Mouse (Mus musculus) ES-Bruce4 (cell line): ENCODE data around the gene Psma7. TPM values are rescaled to one million over a fixed set of nuclear protein-coding genes. Genes with fewer than 3 reads are reported as not detected.

Source experiments
- H3K27ac ChIP-seq: 2 replicates; pipeline ENCODE4 v1.5.1; 2012; ENCODE audit warnings: low read length, inconsistent platforms; ENCODE audit not compliant: insufficient read depth
- H3K27me3 ChIP-seq: 2 replicates; pipeline ENCODE4 v1.6.1; 2012; ENCODE audit warnings: mild to moderate bottlenecking, low read length, inconsistent platforms; ENCODE audit not compliant: control insufficient read depth, poor library complexity, insufficient read depth, severe bottlenecking
- H3K36me3 ChIP-seq: 2 replicates; pipeline ENCODE4 v1.6.1; 2012; ENCODE audit warnings: inconsistent platforms, mild to moderate bottlenecking, low read length, moderate library complexity; ENCODE audit not compliant: control insufficient read depth, poor library complexity, insufficient read depth, severe bottlenecking
- H3K4me1 ChIP-seq: one replicate; pipeline ENCODE4 v1.8.1; 2011; ENCODE audit warnings: low read length; ENCODE audit not compliant: control insufficient read depth, insufficient read depth
- H3K4me3 ChIP-seq: 2 replicates; pipeline ENCODE4 v1.5.1; 2011; ENCODE audit warnings: low read depth, mild to moderate bottlenecking, low read length
- H3K9ac ChIP-seq: 2 replicates; pipeline ENCODE4 v1.6.1; 2012; ENCODE audit warnings: low read depth, mild to moderate bottlenecking, inconsistent platforms; ENCODE audit not compliant: poor library complexity, severe bottlenecking
- H3K9me3 ChIP-seq: replicated peaks from 2 replicates; pipeline ENCODE4 v1.6.1; 2012; ENCODE audit warnings: mild to moderate bottlenecking, low read length, inconsistent platforms; ENCODE audit not compliant: control insufficient read depth, poor library complexity, insufficient read depth, severe bottlenecking
- CTCF ChIP-seq: IDR thresholded peaks from one replicate; pipeline ENCODE4 v1.8.1; 2011; ENCODE audit warnings: low read depth, low read length
- EP300 ChIP-seq: IDR thresholded peaks from 2 replicates; pipeline ENCODE4 v1.6.1; 2011; ENCODE audit warnings: low read depth, low read length; ENCODE audit not compliant: insufficient read depth
- POLR2A ChIP-seq: IDR thresholded peaks from one replicate; pipeline ENCODE4 v1.8.1; 2011; ENCODE audit warnings: low read length; ENCODE audit not compliant: insufficient read depth
- polyA plus RNA-seq: library from polyadenylated mRNA; stranded (reverse); fragments of >200 nt; gene quantifications from 2 replicates; pipeline ENCODE4 v1.2.4, GENCODE M21; 2011; ENCODE audit warnings: low read depth; ENCODE audit not compliant: missing spikeins, insufficient read depth, insufficient read length

Psma7 gene
- polyA plus RNA-seq, 1 experiment, result 257 TPM

- TF ChIP-seq POLR2A (no peak), EP300 (no peak), CTCF (no peak)
- H3K27ac ChIP-seq, result no peak overlapping the region
- H3K4me3 ChIP-seq, result peak overlapping the region; percentile 74
- H3K27me3 ChIP-seq, result no peaks in the 10 kb centered on the region; the same call in 1 of the 2 replicates
- H3K9ac ChIP-seq, result peak overlapping the region; percentile 92
- no peaks in the 10 kb centered on the region for H3K4me1 ChIP-seq
- H3K36me3 ChIP-seq, result peaks cover 5% of the 10 kb centered on the region; the same call in 1 of the 2 replicates
- H3K9me3 ChIP-seq, result no peaks in the 10 kb centered on the region
These were observed 16.9 kb downstream of the Psma7 start for GRCm38 (mm10) chr2:180025135-180025860.

GRCm38 (mm10) chr2:180024401-180025098 lies 17.7 kb downstream of the Psma7 start, which contains the start of gene Lsm14b:
Gene Lsm14b (plus strand): TSS chr2:180024987.
- Histone ChIP-seq H3K4me1 (no peaks in the 10 kb centered on the region), H3K36me3 (peaks cover 5% of the 10 kb centered on the region; the same call in 1 of the 2 replicates), H3K9me3 (no peaks in the 10 kb centered on the region), H3K27ac (no peak within 1 kb of the TSS), H3K9ac (peak within 1 kb of the TSS; percentile 92), H3K4me3 (peak within 1 kb of the TSS; percentile 74), H3K27me3 (no peaks in the 10 kb centered on the region; the same call in 1 of the 2 replicates)
- TF ChIP-seq EP300 (0 out of 2 replicates have a peak, but pooled peaks have one; percentile 42), POLR2A (peak; percentile 16), CTCF (no peak)

- no peaks in the 10 kb centered on the region for H3K9me3 ChIP-seq
- H3K27me3 ChIP-seq, result no peaks in the 10 kb centered on the region; the same call in 1 of the 2 replicates
- TF ChIP-seq CTCF, result no peak
- no peak for TF ChIP-seq POLR2A
- no peak for TF ChIP-seq EP300
- H3K9ac ChIP-seq, result no peak overlapping the region
- 0 out of 2 replicates have a peak, but pooled peaks cover 3% of the 10 kb centered on the region for H3K36me3 ChIP-seq
- no peak overlapping the region for H3K4me3 ChIP-seq
- no peaks in the 10 kb centered on the region for H3K4me1 ChIP-seq
- no peak overlapping the region for H3K27ac ChIP-seq
These were observed 19.5 kb downstream of the Psma7 start for GRCm38 (mm10) chr2:180022751-180023150.

GRCm38 (mm10) chr2:180020919-180021318 lies 21.3 kb downstream of the Psma7 start:
- Histone ChIP-seq H3K9me3 (no peaks in the 10 kb centered on the region), H3K9ac (no peak overlapping the region), H3K27me3 (no peaks in the 10 kb centered on the region; the same call in 1 of the 2 replicates), H3K4me3 (no peak overlapping the region), H3K36me3 (no peaks in the 10 kb centered on the region), H3K27ac (no peak overlapping the region), H3K4me1 (no peaks in the 10 kb centered on the region)
- TF ChIP-seq CTCF (no peak), EP300 (no peak), POLR2A (no peak)

GRCm38 (mm10) chr2:180020091-180020661 lies 22.1 kb downstream of the Psma7 start:
- H3K4me1 ChIP-seq, result no peaks in the 10 kb centered on the region
- H3K27me3 ChIP-seq, result no peaks in the 10 kb centered on the region; the same call in 1 of the 2 replicates
- TF ChIP-seq CTCF (no peak), POLR2A (no peak), EP300 (no peak)
- H3K9ac ChIP-seq, result no peak overlapping the region
- H3K4me3 ChIP-seq, result no peak overlapping the region
- no peaks in the 10 kb centered on the region for H3K36me3 ChIP-seq
- H3K27ac ChIP-seq, result no peak overlapping the region
- no peaks in the 10 kb centered on the region for H3K9me3 ChIP-seq
